Mouse (Mus musculus) erythroblast, embryonic 14.5 days (primary cell): ENCODE measurements around the gene Kirrel.

Experiments
- GATA1 ChIP-seq: IDR thresholded peaks from 2 replicates; pipeline ENCODE4 v1.6.1; 2012; ENCODE audit warnings: low read length, inconsistent platforms, mixed read lengths
- TAL1 ChIP-seq: IDR thresholded peaks from 3 replicates; pipeline ENCODE4 v1.6.1; 2012; ENCODE audit warnings: low read length, inconsistent platforms, mixed read lengths

- TF ChIP-seq GATA1 (no peak), TAL1 (no peak)
These were observed 136.0 kb downstream of the Kirrel start for GRCm38 (mm10) chr3:87038500-87038899.
